ENCODE assay signal across 8 mouse cellular contexts in the genomic region with DNA sequence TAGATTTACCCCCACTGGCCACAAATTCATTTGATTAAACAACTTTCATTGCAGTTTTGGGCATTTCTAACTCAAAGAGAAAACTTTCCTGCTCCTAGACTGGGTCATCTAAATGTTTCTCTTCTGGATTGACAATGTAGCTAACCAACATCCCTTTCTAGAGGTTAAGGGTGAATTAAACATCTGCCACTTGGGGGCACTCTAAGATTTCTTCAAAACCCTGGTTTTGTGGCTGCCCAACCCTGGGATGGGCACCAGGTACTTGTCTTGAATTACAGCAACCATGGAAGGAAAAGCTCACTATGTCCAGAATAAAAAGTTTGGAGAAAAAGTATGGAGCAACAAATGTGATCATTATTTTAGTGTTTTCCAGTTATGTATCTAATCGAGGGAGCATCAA. TPM values are rescaled to one million over a fixed set of nuclear protein-coding genes. Genes with fewer than 3 reads are reported as not detected.
DNase-seq lines count a peak whose midpoint lies in the region; ATAC-seq and TF ChIP-seq lines count a peak whose summit lies in the region.

No protein-coding gene starts in this region.

- no peak overlapping the region for H3K4me2 ChIP-seq in heart, embryonic 11.5 days
- H3K4me2 ChIP-seq in CH12.LX (ENCODE audit: insufficient read depth, low read depth, poor library complexity, severe bottlenecking) = no peak overlapping the region
- H3K4me2 ChIP-seq in forebrain, embryonic 15.5 days (replicated peaks) = no peak overlapping the region

- no peak overlapping the region for H3K27ac ChIP-seq in heart, embryonic 11.5 days (ENCODE audit: low read depth, low read length)
- H3K27ac ChIP-seq in CH12.LX (ENCODE audit: insufficient read depth, low read depth) = no peak overlapping the region
- H3K27ac ChIP-seq in kidney, adult 2 months (ENCODE audit: insufficient read depth, low read depth, low read length) = no peak overlapping the region
- no peak overlapping the region for H3K27ac ChIP-seq in forebrain, embryonic 15.5 days (replicated peaks)

- peak; percentile 41 to 60 for DNase-seq in heart, postnatal 10 days
- DNase-seq in CH12.LX (ENCODE audit: extremely low read depth) = peak; percentile 71
- DNase-seq in WW6 (ENCODE audit: low read depth, low spot score) = peak; percentile 14
- DNase-seq in kidney, adult 2 months = peak; percentile 58

- H3K79me2 ChIP-seq in CH12.LX (replicated peaks; ENCODE audit: control insufficient read depth, extremely low read depth, insufficient read depth, poor library complexity, severe bottlenecking) = no peaks in the 10 kb centered on the region

- in situ Hi-C loops in CH12.LX (cut with MboI; ENCODE audit: low pct_ligation_motif_present, low pct_unique_long_range_greater_than_20kb, low sequenced_read_pairs) = no loop called here

- dilution Hi-C loops in CH12.LX (cut with MboI; ENCODE audit: extremely low pct_ligation_motif_present, extremely low pct_unique_long_range_greater_than_20kb, low sequenced_read_pairs) = no loop called here

- no peak for ATAC-seq in heart, embryonic 11.5 days (replicated peaks; ENCODE audit: insufficient number of reproducible peaks, low FRiP score, low TSS enrichment)
- ATAC-seq in erythroid progenitor cell, adult 5-6 weeks (replicated peaks; ENCODE audit: low FRiP score, poor library complexity, severe bottlenecking) = no peak
- ATAC-seq in granulocyte monocyte progenitor cell, adult 5-6 weeks (replicated peaks; ENCODE audit: poor library complexity, severe bottlenecking) = no peak
- no peak for ATAC-seq in forebrain, embryonic 15.5 days (replicated peaks)

- peak; percentile 21 to 80; a peak in 3 of 4 replicates for TF ChIP-seq CTCF in CH12.LX (conservative IDR thresholded peaks at IDR 0.05 in 1 of 2, IDR thresholded peaks at IDR 0.05 in 1 of 2; ENCODE audit: low read depth in 2 of 2, low read length in 2 of 2)
- peak; percentile 32; the same call in 1 of the 2 replicates for TF ChIP-seq CTCF in kidney, adult 2 months (conservative IDR thresholded peaks at IDR 0.05; ENCODE audit: insufficient read depth, insufficient read length, low read depth, low read length)

- TF ChIP-seq RAD21 in CH12.LX (IDR thresholded peaks at IDR 0.05; ENCODE audit: low read depth, low read length) = peak; percentile 88

- WGBS in heart, embryonic 11.5 days (ENCODE audit: insufficient replicate concordance) = 74% methylated on average over 1 of the region's 1 CpGs
- WGBS in kidney, adult 2 months = 61% methylated on average over 1 of the region's 1 CpGs
- 63% methylated on average over 1 of the region's 1 CpGs for WGBS in forebrain, embryonic 15.5 days

- no peak for TF ChIP-seq EP300 in CH12.LX (IDR thresholded peaks at IDR 0.05; ENCODE audit: low read length)

- intact Hi-C loops in heart, postnatal 10 days (cut with DNase I) = loop anchor here (1.0 to 5.0 kb wide), 2 partner anchors 725 to 918 kb away; no protein-coding TSS in a partner anchor

- H3K27me3 ChIP-seq in heart, embryonic 11.5 days (ENCODE audit: control insufficient read depth, insufficient read depth, low read length) = no peaks in the 10 kb centered on the region
- H3K27me3 ChIP-seq in CH12.LX (replicated peaks) = no peaks in the 10 kb centered on the region
- no peaks in the 10 kb centered on the region for H3K27me3 ChIP-seq in kidney, adult 2 months (replicated peaks; ENCODE audit: control insufficient read depth, insufficient read depth, low read length)
- H3K27me3 ChIP-seq in forebrain, embryonic 15.5 days = no peaks in the 10 kb centered on the region

- TF ChIP-seq POLR2A in CH12.LX (IDR thresholded peaks at IDR 0.05; ENCODE audit: low read depth, low read length) = no peak
- TF ChIP-seq POLR2A in kidney, adult 2 months (IDR thresholded peaks at IDR 0.05; ENCODE audit: low read depth, low read length) = no peak

- no peaks in the 10 kb centered on the region for H3K9me3 ChIP-seq in heart, embryonic 11.5 days (replicated peaks; ENCODE audit: control insufficient read depth, low read length)
- peaks cover 2% of the 10 kb centered on the region for H3K9me3 ChIP-seq in CH12.LX (replicated peaks; ENCODE audit: low read length)
- H3K9me3 ChIP-seq in forebrain, embryonic 15.5 days = no peaks in the 10 kb centered on the region

- no peaks in the 10 kb centered on the region for H3K36me3 ChIP-seq in heart, embryonic 11.5 days (ENCODE audit: control insufficient read depth, insufficient read depth, low read length)
- H3K36me3 ChIP-seq in CH12.LX (replicated peaks in 1 of 2; ENCODE audit: control insufficient read depth in 1 of 2, insufficient read depth in 1 of 2, low read length in 1 of 2) = no peaks in the 10 kb centered on the region
- no peaks in the 10 kb centered on the region for H3K36me3 ChIP-seq in kidney, adult 2 months (ENCODE audit: control insufficient read depth, insufficient read depth, low read length)
- H3K36me3 ChIP-seq in forebrain, embryonic 15.5 days = no peaks in the 10 kb centered on the region

- H3K4me1 ChIP-seq in heart, embryonic 11.5 days (ENCODE audit: control insufficient read depth, insufficient read depth, low read length) = no peaks in the 10 kb centered on the region
- H3K4me1 ChIP-seq in CH12.LX (ENCODE audit: control insufficient read depth in 1 of 2, insufficient read depth in 2 of 2) = 0 out of 4 replicates have a peak, but pooled peaks cover 0 to 2% of the 10 kb centered on the region in 2 experiments
- H3K4me1 ChIP-seq in kidney, adult 2 months (ENCODE audit: control insufficient read depth, insufficient read depth, low read length) = no peaks in the 10 kb centered on the region
- H3K4me1 ChIP-seq in forebrain, embryonic 15.5 days = peaks cover 6% of the 10 kb centered on the region; the same call in 1 of the 2 replicates

- no peak overlapping the region for H3K9ac ChIP-seq in heart, embryonic 11.5 days (ENCODE audit: low read depth, low read length)
- H3K9ac ChIP-seq in CH12.LX (ENCODE audit: insufficient read depth, low read depth) = no peak overlapping the region
- no peak overlapping the region for H3K9ac ChIP-seq in forebrain, embryonic 15.5 days (replicated peaks)

- no peak overlapping the region for H3K4me3 ChIP-seq in heart, embryonic 11.5 days (ENCODE audit: low read depth, low read length)
- H3K4me3 ChIP-seq in CH12.LX (replicated peaks in 1 of 3; ENCODE audit: low read depth in 2 of 3, low read length in 2 of 3, poor library complexity in 1 of 3) = no peak overlapping the region
- no peak overlapping the region for H3K4me3 ChIP-seq in kidney, adult 2 months (ENCODE audit: insufficient read depth, low read depth, low read length)
- H3K4me3 ChIP-seq in forebrain, embryonic 15.5 days = no peak overlapping the region

TF ChIP-seq in CH12.LX, 34 proteins besides CTCF, POLR2A, EP300 and RAD21:
- TF ChIP-seq POLR2AphosphoS2 (IDR thresholded peaks at IDR 0.05; ENCODE audit: low read depth, low read length) (no peak), MAX (IDR thresholded peaks at IDR 0.05; ENCODE audit: low read length) (no peak), MYC (IDR thresholded peaks at IDR 0.05; ENCODE audit: low read depth, low read length) (0 out of 2 replicates have a peak, but pooled peaks have one; percentile 3), HCFC1 (IDR thresholded peaks at IDR 0.05; ENCODE audit: low read depth, low read length) (no peak), BHLHE40 (IDR thresholded peaks at IDR 0.05; ENCODE audit: low read depth, low read length) (no peak), ELF1 (IDR thresholded peaks at IDR 0.05; ENCODE audit: low read depth, low read length) (no peak), NELFE (IDR thresholded peaks at IDR 0.05; ENCODE audit: low read depth, low read length) (no peak), PAX5 (IDR thresholded peaks at IDR 0.05; ENCODE audit: low read length) (no peak), MAZ (IDR thresholded peaks at IDR 0.05; ENCODE audit: low read depth, low read length) (no peak), CHD2 (IDR thresholded peaks at IDR 0.05; ENCODE audit: low read length) (no peak), ZNF384 (IDR thresholded peaks at IDR 0.05; ENCODE audit: low read depth, low read length) (no peak), JUN (IDR thresholded peaks at IDR 0.05; ENCODE audit: insufficient read depth, low read depth, low read length) (no peak), E2F4 (IDR thresholded peaks at IDR 0.05; ENCODE audit: insufficient replicate concordance, low read depth, low read length) (no peak), JUND (conservative IDR thresholded peaks at IDR 0.05; ENCODE audit: low read depth, low read length) (no peak), ZMIZ1 (IDR thresholded peaks at IDR 0.05; ENCODE audit: low read depth, low read length) (no peak), MEF2A (IDR thresholded peaks at IDR 0.05; ENCODE audit: borderline replicate concordance, low read depth, low read length) (no peak), ZKSCAN1 (IDR thresholded peaks at IDR 0.05; ENCODE audit: borderline replicate concordance, low read depth, low read length) (no peak), CHD1 (IDR thresholded peaks at IDR 0.05; ENCODE audit: low read depth, low read length) (no peak), NRF1 (IDR thresholded peaks at IDR 0.05; ENCODE audit: low read depth, low read length) (no peak), TCF12 (IDR thresholded peaks at IDR 0.05; ENCODE audit: low read depth, low read length) (no peak), SMC3 (IDR thresholded peaks at IDR 0.05; ENCODE audit: low read depth, low read length) (peak; percentile 81), ZC3H11A (IDR thresholded peaks at IDR 0.05; ENCODE audit: low read depth, low read length) (peak; percentile 30; the same call in 1 of the 2 replicates)

RNA-seq across cellular contexts. Expression of gene Cdh6, which starts 39.4 kb away (rescaled TPM):
- 1 to 10 TPM; 1.4 to 1.5 TPM for total RNA-seq in heart, postnatal 10 days (2021)
- 2.2 and 2.7 TPM in 2 replicates for polyA plus RNA-seq in heart, embryonic 11.5 days (2014; fragmentation: Nextera tagmentation; extraction: Ambion mirVana)
- total RNA-seq in CH12.LX (2012; rRNA removed) (under 0.01 TPM in 2 replicates), CH12.LX (2014; rRNA removed) (0.05 TPM in 1 of 2 replicates, not detected in the other)
- 0.13 and 0.25 TPM in 2 replicates for polyA plus RNA-seq in CH12.LX (2012; ENCODE audit: insufficient read length, low read depth)
- 1.8 TPM in 2 replicates for polyA plus RNA-seq in kidney, adult 2 months (2012; rRNA removed)
- not detected in 2 replicates for total RNA-seq in erythroid progenitor cell, adult 5-6 weeks (2015; ENCODE audit: low replicate concordance)
- not detected in 2 replicates for total RNA-seq in erythroid progenitor cell, adult 5-6 weeks (2017; ENCODE audit: low replicate concordance)
- not detected in 2 replicates for total RNA-seq in granulocyte monocyte progenitor cell, adult 5-6 weeks (2014; fragmentation: Nextera tagmentation)
- not detected in 2 replicates for total RNA-seq in granulocyte monocyte progenitor cell, adult 5-6 weeks (2017)
- 9.3 and 10.3 TPM in 2 replicates for polyA plus RNA-seq in forebrain, embryonic 15.5 days (2015; fragmentation: Nextera tagmentation; extraction: Ambion mirVana)

Comparison
In these comparisons a context has a peak if more than half of its experiments do, and no peak if none do; other contexts are left out.
1. DNase-seq: peak in every context shown above with its lines; median percentile 71 in CH12.LX; 58 in kidney, adult 2 months; 50 in heart, postnatal 10 days; 14 in WW6.